Mouse (Mus musculus): ENCODE results near the gene Il4.
"Not testable (repeated sequence)": the region's sequence is repeated elsewhere in the genome, so short reads cannot be mapped to it uniquely, and the experiment has no call there.

Il4 gene

GRCm38 (mm10) chr11:53566646-53567045, 51.8 kb downstream of the Il4 start:
- DNase-seq (ENCODE audit: low spot score in 2 of 2): no peak

- no peak for DNase-seq (ENCODE audit: low spot score in 2 of 2)
Observed at GRCm38 (mm10) chr11:53561986-53562385, 56.5 kb downstream of the Il4 start.

DNA sequence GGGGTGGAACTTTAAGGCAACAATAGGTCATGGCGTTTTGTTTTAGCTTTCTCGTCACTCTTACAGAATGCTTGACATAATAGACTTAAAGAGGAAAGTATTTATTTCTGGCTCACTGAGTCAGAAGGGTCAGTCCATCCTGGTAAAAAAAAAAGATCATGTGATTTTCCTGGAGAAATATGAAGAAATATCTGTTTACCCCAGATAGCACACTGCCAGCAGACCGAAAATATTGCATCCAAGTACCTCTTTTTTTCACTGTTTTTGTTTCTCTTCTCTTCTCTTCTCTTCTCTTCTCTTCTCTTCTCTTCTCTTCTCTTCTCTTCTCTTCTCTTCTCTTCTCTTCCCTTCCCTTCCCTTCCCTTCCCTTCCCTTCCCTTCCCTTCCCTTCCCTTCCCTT, 58.5 kb downstream of the Il4 start:
- not testable (repeated sequence) for DNase-seq (ENCODE audit: low spot score in 2 of 2)

- not testable (repeated sequence) for DNase-seq (ENCODE audit: low spot score in 2 of 2)
Observed at GRCm38 (mm10) chr11:53557992-53558391, 60.5 kb downstream of the Il4 start.

DNA sequence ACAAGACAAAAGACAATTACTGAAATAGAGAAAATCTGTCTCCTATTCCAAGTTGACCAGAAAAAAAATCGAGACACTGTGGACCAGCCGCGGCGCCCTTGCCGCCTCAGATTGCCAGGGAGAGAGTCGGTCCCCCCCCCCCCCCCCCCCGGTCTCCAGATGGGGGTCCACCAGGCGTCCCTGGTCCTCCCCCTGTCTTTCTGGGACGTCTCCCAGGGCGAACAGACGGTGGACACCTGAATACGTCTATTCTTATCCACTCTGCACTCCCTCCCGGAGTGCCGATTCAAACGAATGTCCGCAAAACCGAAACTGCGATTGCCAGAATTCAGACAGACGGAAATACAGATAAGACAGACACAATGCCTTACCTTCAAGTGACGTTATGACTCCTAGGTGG, 61.9 kb downstream of the Il4 start:
- DNase-seq (ENCODE audit: low spot score in 2 of 2): not testable (repeated sequence)
